Mouse (Mus musculus): Measurements from ENCODE around the gene Prg4. TPM values are rescaled to one million over a fixed set of nuclear protein-coding genes. Genes with fewer than 3 reads are reported as not detected.

Prg4 gene
- polyA plus RNA-seq, 1 experiment from 2014 or later, result 0.33 TPM

GRCm38 (mm10) chr1:150407285-150407684, 58.7 kb downstream of the Prg4 start:
- Histone ChIP-seq H3K27me3 (replicated peaks) (no peaks in the 10 kb centered on the region), H3K9ac (no peak overlapping the region), H3K4me1 (no peaks in the 10 kb centered on the region), H3K4me3 (no peak overlapping the region), H3K4me2 (no peak overlapping the region), H3K36me3 (peaks cover 85% of the 10 kb centered on the region), H3K9me3 (no peaks in the 10 kb centered on the region), H3K27ac (replicated peaks) (no peak overlapping the region)
- ATAC-seq (ENCODE audit: extremely low read depth, insufficient number of reproducible peaks, low FRiP score, low TSS enrichment), result no peak
- WGBS, result 69% methylated on average over 9 of the region's 9 CpGs

- H3K4me1 ChIP-seq, result no peaks in the 10 kb centered on the region
- H3K4me2 ChIP-seq, result no peak overlapping the region
- H3K27ac ChIP-seq (replicated peaks), result no peak overlapping the region
- H3K36me3 ChIP-seq, result peaks cover 74% of the 10 kb centered on the region
- H3K27me3 ChIP-seq (replicated peaks), result no peaks in the 10 kb centered on the region
- H3K9ac ChIP-seq, result no peak overlapping the region
- no peak for ATAC-seq (ENCODE audit: extremely low read depth, insufficient number of reproducible peaks, low FRiP score, low TSS enrichment)
- no peaks in the 10 kb centered on the region for H3K9me3 ChIP-seq
- 65% methylated on average over 3 of the region's 3 CpGs for WGBS
- no peak overlapping the region for H3K4me3 ChIP-seq
These were observed 61.4 kb downstream of the Prg4 start for GRCm38 (mm10) chr1:150404555-150404954.

GRCm38 (mm10) chr1:150403914-150404313, 62.1 kb downstream of the Prg4 start:
- Histone ChIP-seq H3K9ac (no peak overlapping the region), H3K27me3 (replicated peaks) (no peaks in the 10 kb centered on the region), H3K4me1 (no peaks in the 10 kb centered on the region), H3K4me2 (no peak overlapping the region), H3K27ac (replicated peaks) (no peak overlapping the region), H3K36me3 (peaks cover 73% of the 10 kb centered on the region), H3K9me3 (no peaks in the 10 kb centered on the region), H3K4me3 (no peak overlapping the region)
- 92% methylated on average over 3 of the region's 3 CpGs for WGBS
- ATAC-seq (ENCODE audit: extremely low read depth, insufficient number of reproducible peaks, low FRiP score, low TSS enrichment), result no peak

Other genes with a start within 250 kb of the Prg4 start
- gene Pdc, start 146.7 kb downstream of the Prg4 start, polyA plus RNA-seq (2015; fragmentation: Nextera tagmentation; extraction: Ambion mirVana), result not detected in 2 replicates
- gene Tpr, start 73.3 kb downstream of the Prg4 start, polyA plus RNA-seq (2015; fragmentation: Nextera tagmentation; extraction: Ambion mirVana), result 123 and 124 TPM in 2 replicates
- 30.5 and 33.7 TPM in 2 replicates for gene Odr4, start 73.1 kb downstream of the Prg4 start, polyA plus RNA-seq (2015; fragmentation: Nextera tagmentation; extraction: Ambion mirVana)

Data from heart, embryonic 13.5 days (tissue).